Mouse (Mus musculus) forebrain, embryonic 11.5 days (tissue): ENCODE results near the gene Slc5a10. TPM values are rescaled to one million over a fixed set of nuclear protein-coding genes. Genes with fewer than 3 reads are reported as not detected.

ENCODE experiments used
- ATAC-seq: fragments of 200-750 bp; cut with Nextera tagmentation; replicated peaks from 2 replicates; pipeline ENCODE4 v1.8.0; 2017; ENCODE audit warnings: moderate TSS enrichment; ENCODE audit not compliant: low FRiP score
- DNase-seq: peaks from one replicate; pipeline ENCODE4 v3.0.0-alpha.2; 2017; ENCODE audit warnings: low spot score
- H3K27ac ChIP-seq: fragments of 300-500 bp; sonication (generic); 2 replicates; pipeline ENCODE4 v1.5.1; 2014; ENCODE audit warnings: low read depth, low read length
- H3K27me3 ChIP-seq: fragments of 300-500 bp; sonication (generic); 2 replicates; pipeline ENCODE4 v1.6.1; 2014; ENCODE audit warnings: mild to moderate bottlenecking, low read length, mixed read lengths; ENCODE audit not compliant: control insufficient read depth, insufficient read depth
- H3K36me3 ChIP-seq: fragments of 300-500 bp; sonication (generic); 2 replicates; pipeline ENCODE4 v1.6.1; 2014; ENCODE audit warnings: mild to moderate bottlenecking, low read length, moderate library complexity, mixed read lengths; ENCODE audit not compliant: control insufficient read depth, insufficient read depth
- H3K4me1 ChIP-seq: fragments of 300-500 bp; sonication (generic); replicated peaks from 2 replicates; pipeline ENCODE4 v1.6.1; 2014; ENCODE audit warnings: low read length, mixed read lengths; ENCODE audit not compliant: control insufficient read depth, insufficient read depth
- H3K4me2 ChIP-seq: fragments of 300-500 bp; sonication (generic); 2 replicates; pipeline ENCODE4 v1.6.1; 2014; ENCODE audit warnings: low read depth, mild to moderate bottlenecking, low read length, moderate library complexity, mixed read lengths; ENCODE audit not compliant: severe bottlenecking
- H3K4me3 ChIP-seq: fragments of 300-500 bp; sonication (generic); 2 replicates; pipeline ENCODE4 v1.5.1; 2014; ENCODE audit warnings: low read depth, low read length
- H3K9ac ChIP-seq: fragments of 300-500 bp; sonication (generic); 2 replicates; pipeline ENCODE4 v1.6.1; 2014; ENCODE audit warnings: low read length
- H3K9me3 ChIP-seq: fragments of 300-500 bp; sonication (generic); 2 replicates; pipeline ENCODE4 v1.6.1; 2016; ENCODE audit warnings: low read length, mixed read lengths; ENCODE audit not compliant: control insufficient read depth
- WGBS: fragments of 180-500 bp; shearing (Covaris S2); extraction: QIAGEN DNeasy Blood & Tissue Kit; methylation state at CpG from one replicate; pipeline ENCODE4 v1.1.7; 2014; 5-methylcytosine and 5-hydroxymethylcytosine counted together
- polyA plus RNA-seq: library from polyadenylated mRNA; unstranded; fragments of >200 nt; fragmentation: Nextera tagmentation; extraction: Ambion mirVana; gene quantifications from 2 replicates; pipeline ENCODE4 v1.2.1, GENCODE M21; 2014

Gene Slc5a10
- polyA plus RNA-seq, 1 experiment from 2014 or later: not detected

- no peak overlapping the region for H3K27ac ChIP-seq
- no peaks in the 10 kb centered on the region for H3K4me1 ChIP-seq
- H3K9me3 ChIP-seq: no peaks in the 10 kb centered on the region
- H3K4me3 ChIP-seq: no peak overlapping the region
- DNase-seq (no peak), ATAC-seq (no peak)
- no peak overlapping the region for H3K4me2 ChIP-seq
- 87% methylated on average over 3 of the region's 3 CpGs for WGBS
- no peaks in the 10 kb centered on the region for H3K27me3 ChIP-seq
- H3K36me3 ChIP-seq: peaks cover 6% of the 10 kb centered on the region
- H3K9ac ChIP-seq: no peak overlapping the region
These were observed 23.1 kb upstream of the Slc5a10 start for GRCm38 (mm10) chr11:61743768-61744167.

DNA sequence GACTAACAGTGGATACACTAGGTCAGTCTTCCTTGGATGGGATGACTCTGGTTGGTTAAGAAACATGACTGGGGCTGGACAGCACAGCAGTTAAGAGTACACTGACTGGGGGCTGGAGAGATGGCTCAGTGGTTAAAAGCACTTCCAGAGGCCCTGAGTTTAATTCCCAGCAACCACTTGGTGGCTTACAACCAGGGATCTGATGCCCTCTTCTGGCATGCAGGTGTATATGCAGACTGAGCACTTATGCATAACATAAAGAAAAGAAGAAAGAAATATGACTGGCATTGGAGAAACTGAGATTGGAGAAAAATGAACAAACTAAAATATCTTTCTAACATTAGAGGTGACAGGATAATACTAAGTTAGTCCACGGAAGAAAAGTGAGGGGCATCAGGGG is 19.9 kb upstream of the Slc5a10 start:
- Histone ChIP-seq H3K4me1 (no peaks in the 10 kb centered on the region), H3K4me3 (no peak overlapping the region), H3K9ac (no peak overlapping the region), H3K4me2 (no peak overlapping the region), H3K27me3 (no peaks in the 10 kb centered on the region), H3K9me3 (no peaks in the 10 kb centered on the region), H3K27ac (no peak overlapping the region), H3K36me3 (peaks cover 14% of the 10 kb centered on the region)
- no peak for DNase-seq
- WGBS: 100% methylated on average over 1 of the region's 1 CpGs
- no peak for ATAC-seq

GRCm38 (mm10) chr11:61737290-61737689 is 16.7 kb upstream of the Slc5a10 start:
- no peak overlapping the region for H3K4me3 ChIP-seq
- DNase-seq: no peak
- no peaks in the 10 kb centered on the region for H3K27me3 ChIP-seq
- ATAC-seq: no peak
- no peaks in the 10 kb centered on the region for H3K4me1 ChIP-seq
- WGBS: 94% methylated on average over 1 of the region's 1 CpGs
- H3K9me3 ChIP-seq: no peaks in the 10 kb centered on the region
- H3K36me3 ChIP-seq: peaks cover 19% of the 10 kb centered on the region
- H3K9ac ChIP-seq: no peak overlapping the region
- no peak overlapping the region for H3K4me2 ChIP-seq
- no peak overlapping the region for H3K27ac ChIP-seq

DNA sequence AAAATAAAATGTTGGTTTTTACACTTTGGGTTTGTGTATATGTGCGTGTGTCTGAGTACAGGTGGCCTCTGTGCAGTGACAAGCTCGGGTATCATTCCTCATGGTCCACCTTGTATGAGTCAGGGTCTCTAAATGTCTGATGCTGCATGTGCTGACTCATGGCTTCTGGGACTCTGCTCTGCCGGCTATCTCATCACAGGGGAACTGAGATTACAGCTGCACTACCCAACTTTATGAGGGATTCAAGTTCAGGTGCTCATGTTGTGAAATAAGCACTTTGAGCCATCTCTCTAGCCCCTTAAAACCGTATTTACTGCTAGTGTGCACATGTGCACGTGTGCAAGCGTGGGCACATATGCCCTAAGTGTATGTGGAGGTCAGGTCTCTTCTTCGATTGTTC is 12.0 kb upstream of the Slc5a10 start:
- Histone ChIP-seq H3K27ac (no peak overlapping the region), H3K9me3 (no peaks in the 10 kb centered on the region), H3K4me2 (no peak overlapping the region), H3K27me3 (no peaks in the 10 kb centered on the region), H3K4me3 (no peak overlapping the region), H3K4me1 (no peaks in the 10 kb centered on the region), H3K36me3 (peaks cover 9% of the 10 kb centered on the region; the same call in 1 of the 2 replicates), H3K9ac (no peak overlapping the region)
- DNase-seq (no peak), ATAC-seq (no peak)
- WGBS: 89% methylated on average over 7 of the region's 7 CpGs

DNA sequence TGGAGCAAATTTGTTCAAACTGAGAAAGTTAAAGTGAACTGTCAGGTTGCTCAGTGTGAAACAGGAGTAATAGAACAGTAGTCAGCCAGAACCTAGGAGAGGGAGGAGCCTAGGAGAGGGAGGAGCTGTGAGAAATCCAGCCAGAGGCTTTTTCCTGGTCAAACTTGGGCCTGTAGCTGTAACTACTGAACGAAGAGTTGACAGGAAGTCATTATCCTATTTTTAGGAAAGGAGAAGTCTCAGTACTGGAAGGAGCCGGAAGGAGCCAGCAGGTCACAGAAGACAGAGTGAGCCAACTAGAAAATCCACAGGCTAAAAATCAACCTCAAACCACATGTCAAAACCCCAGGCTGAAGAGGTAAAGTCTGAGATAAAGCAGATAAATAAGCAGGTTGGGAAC is 7.4 kb upstream of the Slc5a10 start:
- Histone ChIP-seq H3K4me2 (no peak overlapping the region), H3K9me3 (no peaks in the 10 kb centered on the region), H3K4me1 (no peaks in the 10 kb centered on the region), H3K27me3 (no peaks in the 10 kb centered on the region), H3K9ac (no peak overlapping the region), H3K36me3 (no peaks in the 10 kb centered on the region; the same call in 1 of the 2 replicates), H3K4me3 (no peak overlapping the region), H3K27ac (no peak overlapping the region)
- no peak for ATAC-seq
- WGBS: 94% methylated on average over 2 of the region's 2 CpGs
- no peak for DNase-seq

DNA sequence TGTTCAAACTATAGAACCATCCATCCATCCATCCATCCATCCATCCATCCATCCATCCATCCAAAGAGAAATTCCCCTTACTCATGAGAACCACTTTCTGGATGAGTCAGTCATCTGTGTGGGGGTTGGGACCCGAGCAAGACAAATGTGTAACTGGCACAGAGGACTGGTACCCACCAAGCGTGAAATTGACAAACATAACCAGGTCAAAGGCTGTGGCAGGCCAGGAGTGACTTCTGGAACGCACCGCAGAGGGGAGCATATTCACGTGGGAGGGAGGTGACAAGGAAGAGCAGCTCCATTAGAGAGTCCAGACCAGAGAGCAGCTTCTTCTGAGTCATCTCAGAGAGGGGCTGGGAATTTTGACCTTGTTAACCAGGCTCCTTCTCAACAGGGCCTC is 1.5 kb upstream of the Slc5a10 start:
- H3K27me3 ChIP-seq: no peaks in the 10 kb centered on the region
- DNase-seq (no peak), ATAC-seq (no peak)
- no peaks in the 10 kb centered on the region for H3K36me3 ChIP-seq
- no peak overlapping the region for H3K9ac ChIP-seq
- H3K4me2 ChIP-seq: no peak overlapping the region
- no peak overlapping the region for H3K4me3 ChIP-seq
- H3K4me1 ChIP-seq: no peaks in the 10 kb centered on the region
- 82% methylated on average over 5 of the region's 5 CpGs for WGBS
- H3K9me3 ChIP-seq: no peaks in the 10 kb centered on the region
- no peak overlapping the region for H3K27ac ChIP-seq

GRCm38 (mm10) chr11:61719826-61720225 is 800 bp downstream of the Slc5a10 start:
- DNase-seq (no peak), ATAC-seq (no peak)
- WGBS: 78% methylated on average over 8 of the region's 8 CpGs
- Histone ChIP-seq H3K36me3 (no peaks in the 10 kb centered on the region), H3K27me3 (no peaks in the 10 kb centered on the region), H3K27ac (no peak overlapping the region), H3K9me3 (no peaks in the 10 kb centered on the region), H3K4me1 (no peaks in the 10 kb centered on the region), H3K4me2 (no peak overlapping the region), H3K4me3 (no peak overlapping the region), H3K9ac (no peak overlapping the region)

- no peaks in the 10 kb centered on the region for H3K27me3 ChIP-seq
- ATAC-seq (no peak), DNase-seq (no peak)
- H3K9ac ChIP-seq: no peak overlapping the region
- no peak overlapping the region for H3K4me3 ChIP-seq
- no peak overlapping the region for H3K27ac ChIP-seq
- H3K36me3 ChIP-seq: no peaks in the 10 kb centered on the region
- H3K9me3 ChIP-seq: no peaks in the 10 kb centered on the region
- H3K4me2 ChIP-seq: no peak overlapping the region
- WGBS: 67% methylated on average over 3 of the region's 3 CpGs
- H3K4me1 ChIP-seq: no peaks in the 10 kb centered on the region
These were observed 1.2 kb downstream of the Slc5a10 start for GRCm38 (mm10) chr11:61719387-61719786.

GRCm38 (mm10) chr11:61717990-61718389 is 2.6 kb downstream of the Slc5a10 start:
- Histone ChIP-seq H3K4me1 (no peaks in the 10 kb centered on the region), H3K9ac (no peak overlapping the region), H3K27ac (no peak overlapping the region), H3K4me2 (no peak overlapping the region), H3K36me3 (no peaks in the 10 kb centered on the region), H3K27me3 (no peaks in the 10 kb centered on the region), H3K4me3 (no peak overlapping the region), H3K9me3 (no peaks in the 10 kb centered on the region)
- ATAC-seq (no peak), DNase-seq (no peak)
- 74% methylated on average over 5 of the region's 5 CpGs for WGBS
